Mouse (Mus musculus) CH12.LX (cell line): ENCODE results near the gene Vmn1r3. TPM values are rescaled to one million over a fixed set of nuclear protein-coding genes. Genes with fewer than 3 reads are reported as not detected.
"Not testable (repeated sequence)": the region's sequence is repeated elsewhere in the genome, so short reads cannot be mapped to it uniquely, and the experiment has no call there.

Experiments
- DNase-seq: peaks from one replicate; pipeline ENCODE4 v3.0.0-alpha.2; 2013; ENCODE audit errors: extremely low read depth
- H3K27ac ChIP-seq: 2 replicates; pipeline ENCODE4 v1.5.1; 2012; ENCODE audit warnings: low read depth, mild to moderate bottlenecking, control low read depth, moderate library complexity; ENCODE audit not compliant: insufficient read depth
- H3K27me3 ChIP-seq: replicated peaks from 2 replicates; pipeline ENCODE3; 2012; ENCODE audit warnings: inconsistent platforms
- H3K36me3 ChIP-seq, 2 experiments: replicated peaks in 1 of 2; 2 replicates each; pipeline versions ENCODE3 to v1.6.1; 2012; ENCODE audit warnings: inconsistent platforms in 1 of 2, low read length in 1 of 2, mild to moderate bottlenecking in 1 of 2, mixed read lengths in 1 of 2, moderate library complexity in 1 of 2; ENCODE audit not compliant: control insufficient read depth in 1 of 2, insufficient read depth in 1 of 2
- H3K4me1 ChIP-seq, 2 experiments: 2 replicates each; pipeline ENCODE4 v1.6.1; 2012; ENCODE audit warnings: inconsistent platforms in 1 of 2, moderate library complexity in 1 of 2; ENCODE audit not compliant: insufficient read depth in 2 of 2, control insufficient read depth in 1 of 2
- H3K4me2 ChIP-seq: 2 replicates; pipeline ENCODE4 v1.6.1; 2012; ENCODE audit warnings: low read depth, mild to moderate bottlenecking, control low read depth; ENCODE audit not compliant: poor library complexity, insufficient read depth, severe bottlenecking
- H3K4me3 ChIP-seq, 3 experiments: fragments of 150-350 bp in 1 of 3; sonication (generic) in 1 of 3; replicated peaks in 1 of 3; 2 replicates each; pipeline versions ENCODE3 to v1.5.1; 2011 to 2012; ENCODE audit warnings: low read depth in 2 of 3, low read length in 2 of 3, mild to moderate bottlenecking in 2 of 3, moderate library complexity in 2 of 3, control low read depth in 1 of 3, improper control_type of control experiment in 1 of 3, inconsistent platforms in 1 of 3, mixed read lengths in 1 of 3; ENCODE audit not compliant: poor library complexity in 1 of 3
- H3K79me2 ChIP-seq: replicated peaks from 2 replicates; pipeline ENCODE4 v1.6.1; 2012; ENCODE audit warnings: mild to moderate bottlenecking, moderate library complexity; ENCODE audit not compliant: control insufficient read depth, poor library complexity, insufficient read depth, severe bottlenecking; ENCODE audit errors: extremely low read depth
- H3K9ac ChIP-seq: 2 replicates; pipeline ENCODE4 v1.6.1; 2012; ENCODE audit warnings: low read depth, mild to moderate bottlenecking, control low read depth, moderate library complexity; ENCODE audit not compliant: insufficient read depth
- H3K9me3 ChIP-seq: replicated peaks from 2 replicates; pipeline ENCODE3; 2012; ENCODE audit warnings: low read length, inconsistent platforms, mixed read lengths
- BHLHE40 ChIP-seq: IDR thresholded peaks from 2 replicates; pipeline ENCODE4 v1.6.1; 2011; ENCODE audit warnings: mild to moderate bottlenecking, low read depth, low read length, improper control_type of control experiment
- dilution Hi-C: fragments of 300-500 bp; cut with MboI; formaldehyde crosslinking; loops from 2 replicates; pipeline ENCODE4 v1.14.3; 2020; ENCODE audit warnings: low sequenced_read_pairs; ENCODE audit not compliant: extremely low pct_unique_long_range_greater_than_20kb, extremely low pct_ligation_motif_present
- in situ Hi-C: fragments of 300-500 bp; cut with MboI; formaldehyde crosslinking; loops from 3 replicates; pipeline ENCODE4 v1.14.3; 2019; ENCODE audit warnings: low sequenced_read_pairs, low pct_ligation_motif_present, low pct_unique_long_range_greater_than_20kb, mixed read lengths
- polyA plus RNA-seq: library from polyadenylated mRNA; unstranded; fragments of >175 nt; gene quantifications from 2 replicates; pipeline ENCODE4 v1.2.1, GENCODE M21; 2012; ENCODE audit warnings: low read depth; ENCODE audit not compliant: insufficient read length
- total RNA-seq, 2 experiments: library from RNA; depleted of rRNA; stranded (reverse); fragments of 300-350 nt in 1 of 2; fragments of >200 nt in 1 of 2; gene quantifications; 2 replicates each; pipeline ENCODE4 v1.2.3; 2012 to 2014

The Vmn1r3 gene
- total and polyA plus RNA-seq, 3 experiments = not detected

DNA sequence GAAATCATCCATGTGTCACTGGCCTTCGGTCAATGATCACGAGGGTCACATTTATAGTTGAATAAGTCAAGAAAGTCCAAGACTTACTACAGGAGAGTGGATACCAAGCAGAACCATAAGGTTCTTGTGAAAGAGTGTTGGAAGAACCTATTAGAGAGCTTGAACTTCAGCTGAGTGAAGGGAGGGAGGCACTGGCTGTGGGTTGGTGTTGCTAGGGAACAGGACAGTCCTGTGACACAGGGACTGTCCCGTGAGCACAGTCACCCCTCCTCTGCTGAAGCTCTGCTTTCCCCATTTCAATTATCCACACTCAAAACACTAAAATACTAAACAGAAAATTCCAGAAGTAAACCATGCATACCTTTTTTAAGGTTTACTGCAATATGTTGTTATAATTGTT is 40.3 kb upstream of the Vmn1r3 start:
- peak; percentile 82 for DNase-seq
- H3K36me3 ChIP-seq, H3K79me2 ChIP-seq, H3K27me3 ChIP-seq, H3K4me2 ChIP-seq, H3K9me3 ChIP-seq, H3K9ac ChIP-seq, H3K4me3 ChIP-seq, H3K27ac ChIP-seq, dilution Hi-C loops: not testable (repeated sequence)
- H3K4me1 ChIP-seq = peaks cover 0 to 29% of the 10 kb centered on the region in 2 experiments; a peak in 2 of 4 replicates
- in situ Hi-C loops = loop anchor here (25.0 kb wide), 1 partner anchor 187 kb away; no protein-coding TSS in a partner anchor
- TF ChIP-seq BHLHE40 = peak; percentile 39; the same call in 1 of the 2 replicates

DNA sequence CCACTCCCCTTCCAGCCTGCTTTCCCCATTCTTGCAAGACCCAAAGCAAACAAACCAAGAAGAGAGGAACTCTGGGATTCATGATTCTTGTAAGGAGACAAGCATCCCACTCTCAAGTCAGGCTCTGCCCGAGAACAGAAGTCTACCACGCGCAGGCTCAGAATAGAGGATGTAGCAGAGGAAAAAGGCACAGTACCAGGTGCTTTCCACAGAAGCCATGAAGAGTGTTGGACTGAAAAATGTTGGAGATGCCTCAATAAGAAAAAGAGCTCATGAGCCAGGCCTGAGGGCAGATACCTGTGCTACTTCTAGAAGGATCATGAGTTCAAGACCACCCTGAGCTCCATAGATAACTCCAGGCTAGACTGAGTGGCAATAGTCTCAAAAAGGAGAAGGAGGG is 39.7 kb upstream of the Vmn1r3 start:
- H3K27ac ChIP-seq, H3K27me3 ChIP-seq, DNase-seq, H3K79me2 ChIP-seq, H3K9me3 ChIP-seq, dilution Hi-C loops, H3K4me3 ChIP-seq, H3K9ac ChIP-seq, H3K4me2 ChIP-seq, H3K36me3 ChIP-seq: not testable (repeated sequence)
- peaks cover 0 to 29% of the 10 kb centered on the region in 2 experiments; a peak in 2 of 4 replicates for H3K4me1 ChIP-seq
- in situ Hi-C loops = loop anchor here (25.0 kb wide), 1 partner anchor 187 kb away; no protein-coding TSS in a partner anchor

DNA sequence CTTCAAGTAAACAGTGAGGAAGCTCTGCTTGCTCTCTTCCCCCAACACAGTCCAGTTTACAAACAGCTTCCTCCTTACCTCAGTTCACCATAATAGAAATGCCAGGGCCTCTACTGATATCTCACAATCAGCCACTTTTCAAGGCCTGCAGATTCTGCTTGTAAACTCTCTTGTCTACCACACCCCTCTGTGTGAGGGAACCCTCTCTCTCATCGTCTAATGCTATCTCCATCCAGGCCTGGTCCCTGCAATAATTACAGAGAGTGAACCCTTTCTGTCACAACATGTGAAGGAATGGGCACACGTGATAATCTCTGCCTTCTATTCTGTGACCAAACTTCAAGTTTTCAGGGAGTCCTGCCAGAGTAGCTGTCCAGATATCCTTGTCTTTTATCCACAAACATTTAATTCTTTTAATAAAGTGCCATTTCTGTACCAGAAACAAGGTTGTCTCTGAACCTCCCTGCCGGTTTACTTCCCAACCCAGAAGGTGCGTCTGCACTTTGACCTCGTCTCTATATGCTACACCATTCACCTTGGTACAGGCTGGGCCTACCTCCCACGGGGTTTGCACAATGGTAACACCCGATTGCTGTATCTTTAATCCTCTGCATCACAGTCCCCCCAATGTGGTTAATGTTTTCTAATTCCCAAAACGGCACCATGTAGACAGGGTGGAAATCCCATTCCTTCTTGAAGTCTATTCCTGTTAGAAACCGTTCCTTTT is 38.5 kb upstream of the Vmn1r3 start:
- dilution Hi-C loops, H3K9me3 ChIP-seq, in situ Hi-C loops: not testable (repeated sequence)

DNA sequence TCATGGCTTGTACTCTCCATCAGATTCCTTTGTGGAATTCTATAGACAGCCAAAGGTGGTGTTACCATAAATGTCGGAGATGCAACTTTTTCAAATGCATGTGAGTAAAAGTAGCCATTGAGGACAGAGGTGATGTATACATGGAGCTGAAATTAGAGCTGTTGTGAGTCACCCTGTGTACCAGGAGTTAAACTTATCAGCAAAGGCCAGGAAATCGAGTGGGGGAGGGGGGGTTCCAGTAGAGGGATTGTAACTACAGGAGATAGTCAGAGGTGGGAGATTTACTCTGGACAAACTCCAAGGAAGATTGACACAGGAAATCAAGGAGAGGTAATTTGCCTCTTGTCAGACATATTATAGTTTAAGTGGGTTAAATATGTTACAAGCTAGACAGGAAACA is 31.2 kb upstream of the Vmn1r3 start:
- H3K9ac ChIP-seq, H3K9me3 ChIP-seq, H3K27me3 ChIP-seq, H3K4me3 ChIP-seq, H3K27ac ChIP-seq, in situ Hi-C loops, dilution Hi-C loops, H3K4me2 ChIP-seq, H3K36me3 ChIP-seq, H3K79me2 ChIP-seq, H3K4me1 ChIP-seq, DNase-seq: not testable (repeated sequence)

More for the DNA sequence above, 38.5 kb upstream of the Vmn1r3 start:
- H3K4me1 ChIP-seq = peaks cover 0 to 29% of the 10 kb centered on the region in 2 experiments; a peak in 2 of 4 replicates
- H3K4me2 ChIP-seq, H3K36me3 ChIP-seq, H3K27me3 ChIP-seq, DNase-seq, H3K4me3 ChIP-seq, H3K79me2 ChIP-seq, H3K9ac ChIP-seq, H3K27ac ChIP-seq: not testable (repeated sequence)

DNA sequence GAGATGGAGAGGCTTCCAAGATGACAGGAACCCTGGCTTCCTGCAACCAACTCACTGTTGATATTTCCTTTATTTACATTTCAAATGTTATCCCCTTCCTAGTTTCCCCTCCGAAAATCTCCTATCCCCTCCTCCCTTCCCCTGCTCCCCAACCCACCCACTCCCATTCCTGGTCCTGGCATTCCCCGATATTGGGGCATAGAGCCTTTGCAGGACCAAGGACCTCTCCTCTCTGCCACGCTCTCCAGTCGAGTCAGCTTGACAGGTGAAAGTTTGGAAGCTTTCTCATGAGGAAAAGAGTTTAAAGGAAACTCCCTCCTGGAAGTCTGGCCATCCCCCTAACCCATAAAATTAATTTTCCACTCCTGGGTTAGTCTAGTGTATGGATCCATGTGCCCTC is 28.2 kb upstream of the Vmn1r3 start:
- H3K79me2 ChIP-seq, H3K36me3 ChIP-seq, DNase-seq, H3K27ac ChIP-seq, dilution Hi-C loops, H3K27me3 ChIP-seq, H3K4me3 ChIP-seq, H3K4me1 ChIP-seq, H3K9me3 ChIP-seq, H3K4me2 ChIP-seq, H3K9ac ChIP-seq, in situ Hi-C loops: not testable (repeated sequence)

DNA sequence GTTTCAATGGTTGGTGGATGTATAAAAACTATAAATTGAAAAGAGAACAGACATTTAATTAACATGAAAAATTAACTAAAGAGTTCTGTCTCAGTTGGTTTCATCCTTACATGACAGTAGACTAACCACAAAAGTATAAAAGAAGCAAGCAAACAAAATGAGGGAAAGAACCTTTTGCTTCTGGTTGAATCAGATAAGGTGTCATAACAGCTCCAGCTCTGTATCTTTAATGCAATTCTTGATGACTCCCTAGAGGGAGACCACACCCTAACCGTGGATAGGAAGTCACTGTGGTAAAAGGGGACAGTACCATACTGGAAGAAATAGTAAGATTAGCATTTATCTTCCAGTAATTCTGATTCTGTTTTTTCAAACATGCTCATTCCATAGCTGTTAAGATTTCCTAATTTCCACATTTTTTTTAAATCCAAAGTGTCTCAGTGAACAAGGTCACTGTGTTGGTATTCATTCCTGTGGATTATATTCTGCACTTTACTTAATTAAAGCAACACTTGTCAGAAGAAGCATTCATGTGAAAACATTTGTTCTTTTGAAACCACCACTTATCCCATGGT is 24.6 kb upstream of the Vmn1r3 start:
- H3K27me3 ChIP-seq, H3K9ac ChIP-seq, H3K36me3 ChIP-seq, H3K4me3 ChIP-seq, H3K9me3 ChIP-seq, H3K4me2 ChIP-seq, H3K27ac ChIP-seq, H3K4me1 ChIP-seq, in situ Hi-C loops, H3K79me2 ChIP-seq, dilution Hi-C loops, DNase-seq: not testable (repeated sequence)
